Mouse (Mus musculus) midbrain, embryonic 15.5 days (tissue): Measurements from ENCODE around the gene Cyp4v3. TPM values are rescaled to one million over a fixed set of nuclear protein-coding genes. Genes with fewer than 3 reads are reported as not detected.

ENCODE experiments used
- ATAC-seq: fragments of 200-750 bp; cut with Nextera tagmentation; replicated peaks from 2 replicates; pipeline ENCODE4 v1.8.0; 2017; ENCODE audit warnings: moderate TSS enrichment
- H3K27ac ChIP-seq: fragments of 300-500 bp; sonication (generic); 2 replicates; pipeline ENCODE4 v1.5.1; 2015; ENCODE audit warnings: mild to moderate bottlenecking, inconsistent platforms
- H3K27me3 ChIP-seq: fragments of 300-500 bp; sonication (generic); replicated peaks from 2 replicates; pipeline ENCODE4 v1.6.1; 2015; ENCODE audit warnings: inconsistent platforms
- H3K36me3 ChIP-seq: fragments of 300-500 bp; sonication (generic); replicated peaks from 2 replicates; pipeline ENCODE4 v1.6.1; 2015; ENCODE audit warnings: inconsistent platforms
- H3K4me1 ChIP-seq: fragments of 300-500 bp; sonication (generic); 2 replicates; pipeline ENCODE4 v1.6.1; 2015; ENCODE audit warnings: inconsistent platforms
- H3K4me2 ChIP-seq: fragments of 300-500 bp; sonication (generic); 2 replicates; pipeline ENCODE4 v1.6.1; 2015; ENCODE audit warnings: inconsistent platforms, mild to moderate bottlenecking, moderate library complexity
- H3K4me3 ChIP-seq: fragments of 300-500 bp; sonication (generic); 2 replicates; pipeline ENCODE4 v1.5.1; 2015; ENCODE audit warnings: mild to moderate bottlenecking, inconsistent platforms
- H3K9ac ChIP-seq: fragments of 300-500 bp; sonication (generic); 2 replicates; pipeline ENCODE4 v1.6.1; 2015; ENCODE audit warnings: mild to moderate bottlenecking, inconsistent platforms
- H3K9me3 ChIP-seq: fragments of 300-500 bp; sonication (generic); 2 replicates; pipeline ENCODE4 v1.6.1; 2016; ENCODE audit warnings: inconsistent platforms
- WGBS: fragments of 180-500 bp; shearing (Covaris S2); methylation state at CpG from one replicate; pipeline ENCODE4 v1.1.7; 2015; ENCODE audit warnings: mixed read lengths; 5-methylcytosine and 5-hydroxymethylcytosine counted together
- polyA plus RNA-seq: library from polyadenylated mRNA; unstranded; fragments of >200 nt; fragmentation: Nextera tagmentation; extraction: Ambion mirVana; gene quantifications from 2 replicates; pipeline ENCODE4 v1.2.1, GENCODE M21; 2015

Cyp4v3 gene
- polyA plus RNA-seq, 1 experiment from 2014 or later = 1.3 TPM

- Histone ChIP-seq H3K27me3 (no peaks in the 10 kb centered on the region), H3K27ac (no peak overlapping the region), H3K9ac (no peak overlapping the region), H3K9me3 (no peaks in the 10 kb centered on the region), H3K4me3 (no peak overlapping the region), H3K4me1 (no peaks in the 10 kb centered on the region), H3K4me2 (no peak overlapping the region), H3K36me3 (no peaks in the 10 kb centered on the region)
- ATAC-seq = no peak
- 85% methylated on average over 1 of the region's 1 CpGs for WGBS
Measured at GRCm38 (mm10) chr8:45305479-45305878, 27.5 kb downstream of the Cyp4v3 start.

- 92% methylated on average over 3 of the region's 3 CpGs for WGBS
- ATAC-seq = no peak
- no peaks in the 10 kb centered on the region for H3K27me3 ChIP-seq
Measured at GRCm38 (mm10) chr8:45304354-45304753, 28.7 kb downstream of the Cyp4v3 start.

GRCm38 (mm10) chr8:45302390-45302789 is 30.6 kb downstream of the Cyp4v3 start:
- Histone ChIP-seq H3K9me3 (no peaks in the 10 kb centered on the region), H3K27ac (no peak overlapping the region), H3K4me3 (no peak overlapping the region), H3K9ac (no peak overlapping the region), H3K27me3 (no peaks in the 10 kb centered on the region), H3K4me2 (no peak overlapping the region), H3K4me1 (no peaks in the 10 kb centered on the region), H3K36me3 (no peaks in the 10 kb centered on the region)
- ATAC-seq = peak; percentile 56; the same call in 1 of the 2 replicates
- 59% methylated on average over 8 of the region's 8 CpGs for WGBS

More at GRCm38 (mm10) chr8:45304354-45304753, 28.7 kb downstream of the Cyp4v3 start:
- Histone ChIP-seq H3K9ac (no peak overlapping the region), H3K4me3 (no peak overlapping the region), H3K9me3 (no peaks in the 10 kb centered on the region), H3K36me3 (no peaks in the 10 kb centered on the region), H3K27ac (no peak overlapping the region), H3K4me1 (no peaks in the 10 kb centered on the region), H3K4me2 (no peak overlapping the region)

GRCm38 (mm10) chr8:45295276-45295675 is 37.7 kb downstream of the Cyp4v3 start:
- H3K9me3 ChIP-seq = no peaks in the 10 kb centered on the region
- 95% methylated on average over 6 of the region's 6 CpGs for WGBS
- no peaks in the 10 kb centered on the region for H3K27me3 ChIP-seq
- no peak overlapping the region for H3K4me2 ChIP-seq
- no peaks in the 10 kb centered on the region for H3K4me1 ChIP-seq
- no peak for ATAC-seq
- H3K27ac ChIP-seq = no peak overlapping the region
- H3K36me3 ChIP-seq = no peaks in the 10 kb centered on the region
- no peak overlapping the region for H3K4me3 ChIP-seq
- H3K9ac ChIP-seq = no peak overlapping the region

- no peaks in the 10 kb centered on the region for H3K9me3 ChIP-seq
Measured at GRCm38 (mm10) chr8:45294687-45295086, 38.3 kb downstream of the Cyp4v3 start, which contains the start of gene Klkb1. TSS of gene Klkb1 (minus strand) at chr8:45294859.

GRCm38 (mm10) chr8:45291790-45292189 is 41.2 kb downstream of the Cyp4v3 start:
- no peaks in the 10 kb centered on the region for H3K36me3 ChIP-seq
- H3K9me3 ChIP-seq = no peaks in the 10 kb centered on the region
- H3K4me3 ChIP-seq = no peak overlapping the region
- no peak overlapping the region for H3K9ac ChIP-seq
- no peaks in the 10 kb centered on the region for H3K27me3 ChIP-seq
- H3K4me1 ChIP-seq = no peaks in the 10 kb centered on the region
- no peak overlapping the region for H3K27ac ChIP-seq
- no peak for ATAC-seq
- WGBS = 87% methylated on average over 2 of the region's 2 CpGs
- no peak overlapping the region for H3K4me2 ChIP-seq

More at GRCm38 (mm10) chr8:45294687-45295086, 38.3 kb downstream of the Cyp4v3 start, which contains the start of gene Klkb1:
- H3K9ac ChIP-seq = no peak within 1 kb of the TSS
- H3K4me2 ChIP-seq = no peak within 1 kb of the TSS
- no peak within 1 kb of the TSS for H3K4me3 ChIP-seq
- no peaks in the 10 kb centered on the region for H3K36me3 ChIP-seq
- WGBS = 92% methylated on average over 7 of the region's 7 CpGs
- no peaks in the 10 kb centered on the region for H3K4me1 ChIP-seq
- H3K27ac ChIP-seq = no peak within 1 kb of the TSS
- no peaks in the 10 kb centered on the region for H3K27me3 ChIP-seq
- ATAC-seq = no peak

- WGBS = 82% methylated on average over 8 of the region's 8 CpGs
- H3K4me3 ChIP-seq = no peak overlapping the region
- no peak overlapping the region for H3K9ac ChIP-seq
- H3K36me3 ChIP-seq = no peaks in the 10 kb centered on the region
- no peak overlapping the region for H3K4me2 ChIP-seq
- H3K27ac ChIP-seq = no peak overlapping the region
- ATAC-seq = no peak
- H3K4me1 ChIP-seq = no peaks in the 10 kb centered on the region
- no peaks in the 10 kb centered on the region for H3K9me3 ChIP-seq
- H3K27me3 ChIP-seq = no peaks in the 10 kb centered on the region
Measured at GRCm38 (mm10) chr8:45281630-45282029, 51.4 kb downstream of the Cyp4v3 start.

- no peaks in the 10 kb centered on the region for H3K27me3 ChIP-seq
- ATAC-seq = no peak
- no peaks in the 10 kb centered on the region for H3K36me3 ChIP-seq
- 79% methylated on average over 3 of the region's 3 CpGs for WGBS
- H3K9ac ChIP-seq = no peak overlapping the region
- H3K27ac ChIP-seq = no peak overlapping the region
- no peak overlapping the region for H3K4me2 ChIP-seq
- H3K4me1 ChIP-seq = no peaks in the 10 kb centered on the region
- no peak overlapping the region for H3K4me3 ChIP-seq
- H3K9me3 ChIP-seq = no peaks in the 10 kb centered on the region
Measured at GRCm38 (mm10) chr8:45277453-45277852, 55.6 kb downstream of the Cyp4v3 start.

- H3K36me3 ChIP-seq = no peaks in the 10 kb centered on the region
- H3K27ac ChIP-seq = no peak overlapping the region
- no peak overlapping the region for H3K4me2 ChIP-seq
- no peaks in the 10 kb centered on the region for H3K4me1 ChIP-seq
- H3K9me3 ChIP-seq = no peaks in the 10 kb centered on the region
- no peak overlapping the region for H3K4me3 ChIP-seq
- ATAC-seq = no peak
- 84% methylated on average over 4 of the region's 4 CpGs for WGBS
- no peaks in the 10 kb centered on the region for H3K27me3 ChIP-seq
- no peak overlapping the region for H3K9ac ChIP-seq
Measured at GRCm38 (mm10) chr8:45274317-45274716, 58.7 kb downstream of the Cyp4v3 start.

GRCm38 (mm10) chr8:45269056-45269455 is 64.0 kb downstream of the Cyp4v3 start:
- Histone ChIP-seq H3K9ac (no peak overlapping the region), H3K4me1 (no peaks in the 10 kb centered on the region), H3K27ac (no peak overlapping the region), H3K4me2 (no peak overlapping the region), H3K9me3 (no peaks in the 10 kb centered on the region), H3K4me3 (no peak overlapping the region), H3K36me3 (no peaks in the 10 kb centered on the region), H3K27me3 (no peaks in the 10 kb centered on the region)
- no peak for ATAC-seq

- Histone ChIP-seq H3K4me2 (no peak overlapping the region), H3K36me3 (no peaks in the 10 kb centered on the region), H3K9me3 (no peaks in the 10 kb centered on the region), H3K4me1 (no peaks in the 10 kb centered on the region), H3K4me3 (no peak overlapping the region), H3K27ac (no peak overlapping the region), H3K9ac (no peak overlapping the region), H3K27me3 (no peaks in the 10 kb centered on the region)
- no peak for ATAC-seq
Measured at GRCm38 (mm10) chr8:45268485-45268884, 64.5 kb downstream of the Cyp4v3 start.

GRCm38 (mm10) chr8:45267611-45268391 is 65.2 kb downstream of the Cyp4v3 start:
- no peak overlapping the region for H3K27ac ChIP-seq
- H3K4me3 ChIP-seq = no peak overlapping the region
- no peaks in the 10 kb centered on the region for H3K27me3 ChIP-seq
- no peaks in the 10 kb centered on the region for H3K36me3 ChIP-seq
- no peak overlapping the region for H3K4me2 ChIP-seq
- H3K9ac ChIP-seq = no peak overlapping the region
- H3K4me1 ChIP-seq = no peaks in the 10 kb centered on the region
- WGBS = 93% methylated on average over 4 of the region's 4 CpGs
- no peak for ATAC-seq
- no peaks in the 10 kb centered on the region for H3K9me3 ChIP-seq

GRCm38 (mm10) chr8:45266993-45267392 is 66.0 kb downstream of the Cyp4v3 start:
- ATAC-seq = no peak
- H3K27ac ChIP-seq = no peak overlapping the region
- no peaks in the 10 kb centered on the region for H3K27me3 ChIP-seq
- H3K4me1 ChIP-seq = no peaks in the 10 kb centered on the region
- no peaks in the 10 kb centered on the region for H3K36me3 ChIP-seq
- no peak overlapping the region for H3K9ac ChIP-seq
- WGBS = 58% methylated on average over 8 of the region's 8 CpGs
- H3K4me3 ChIP-seq = no peak overlapping the region
- H3K4me2 ChIP-seq = no peak overlapping the region
- H3K9me3 ChIP-seq = no peaks in the 10 kb centered on the region
